Mouse (Mus musculus): ENCODE data around the gene Cdkn1c.
A peak's percentile ranks its signal among the peaks of the same experiment; 100 is the strongest.

Cdkn1c gene

GRCm38 (mm10) chr7:143417875-143418274 lies 43.0 kb downstream of the Cdkn1c start:
- peaks cover 94% of the 10 kb centered on the region for H3K27me3 ChIP-seq (ENCODE audit: insufficient read depth, low read length)
- no peak overlapping the region for H3K4me3 ChIP-seq (replicated peaks; ENCODE audit: low read length)
- peaks cover 4% of the 10 kb centered on the region; the same call in 1 of the 2 replicates for H3K9me3 ChIP-seq (ENCODE audit: low read length)
- H3K36me3 ChIP-seq (ENCODE audit: insufficient read depth, low read length): no peaks in the 10 kb centered on the region
- TF ChIP-seq CTCF (conservative IDR thresholded peaks at IDR 0.05; ENCODE audit: low read length) (no peak), NANOG (IDR thresholded peaks at IDR 0.05; ENCODE audit: borderline replicate concordance, low read length) (no peak), POU5F1 (IDR thresholded peaks at IDR 0.05; ENCODE audit: borderline replicate concordance, low read length) (no peak)
- H3K4me1 ChIP-seq (replicated peaks; ENCODE audit: low read depth, low read length): peaks cover 16% of the 10 kb centered on the region

DNA sequence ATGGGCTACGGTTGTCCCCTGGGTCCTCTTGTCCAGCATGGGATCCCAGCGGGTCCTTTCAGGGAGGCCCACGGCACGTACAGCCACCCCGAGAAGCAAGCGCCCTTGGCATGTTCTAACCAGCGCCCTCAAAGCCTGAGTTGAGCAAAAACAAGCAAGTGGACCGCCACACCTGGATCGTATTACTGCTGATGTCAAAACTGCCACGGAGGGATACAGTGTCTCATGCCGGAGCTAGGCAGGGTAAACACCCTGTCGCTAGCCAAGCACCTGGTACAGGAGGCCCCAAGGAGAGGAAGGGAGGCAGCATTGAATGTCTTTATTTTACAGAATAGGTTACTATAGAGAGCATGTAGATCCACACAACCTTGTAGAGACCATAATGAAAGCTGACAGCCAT lies 44.4 kb downstream of the Cdkn1c start:
- Histone ChIP-seq H3K4me1 (replicated peaks; ENCODE audit: low read depth, low read length) (peaks cover 16% of the 10 kb centered on the region), H3K27me3 (ENCODE audit: insufficient read depth, low read length) (peaks cover 94% of the 10 kb centered on the region), H3K36me3 (ENCODE audit: insufficient read depth, low read length) (no peaks in the 10 kb centered on the region), H3K4me3 (replicated peaks; ENCODE audit: low read length) (peak overlapping the region; percentile 20; the same call in 1 of the 2 replicates), H3K9me3 (ENCODE audit: low read length) (no peaks in the 10 kb centered on the region)
- TF ChIP-seq NANOG (IDR thresholded peaks at IDR 0.05; ENCODE audit: borderline replicate concordance, low read length) (no peak), POU5F1 (IDR thresholded peaks at IDR 0.05; ENCODE audit: borderline replicate concordance, low read length) (no peak), CTCF (conservative IDR thresholded peaks at IDR 0.05; ENCODE audit: low read length) (no peak)

DNA sequence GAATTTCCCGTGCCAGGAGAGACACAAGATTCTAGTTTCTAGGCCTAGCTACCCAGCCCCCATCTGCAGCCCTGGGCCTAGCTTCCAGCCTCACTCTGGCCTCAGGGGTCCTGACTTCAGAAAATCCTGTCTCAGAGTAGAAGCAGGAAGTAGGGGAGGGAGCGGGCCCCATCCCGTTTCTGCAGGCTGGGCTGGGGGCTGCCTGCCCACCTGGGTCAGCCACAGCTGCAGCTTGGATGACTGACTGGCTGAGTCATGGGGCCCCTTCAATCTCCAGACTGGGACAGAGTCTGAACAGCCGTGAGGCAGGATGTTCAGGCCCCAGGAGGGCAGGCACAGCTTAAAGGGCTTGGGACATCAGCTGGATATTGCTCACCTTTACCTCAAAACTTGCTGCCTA lies 45.8 kb downstream of the Cdkn1c start:
- Histone ChIP-seq H3K27me3 (ENCODE audit: insufficient read depth, low read length) (peaks cover 93% of the 10 kb centered on the region), H3K4me3 (replicated peaks; ENCODE audit: low read length) (no peak overlapping the region), H3K9me3 (ENCODE audit: low read length) (peaks cover 3% of the 10 kb centered on the region; the same call in 1 of the 2 replicates), H3K4me1 (replicated peaks; ENCODE audit: low read depth, low read length) (peaks cover 16% of the 10 kb centered on the region), H3K36me3 (ENCODE audit: insufficient read depth, low read length) (no peaks in the 10 kb centered on the region)
- no peak for TF ChIP-seq CTCF (conservative IDR thresholded peaks at IDR 0.05; ENCODE audit: low read length)
- TF ChIP-seq NANOG (IDR thresholded peaks at IDR 0.05; ENCODE audit: borderline replicate concordance, low read length): no peak
- no peak for TF ChIP-seq POU5F1 (IDR thresholded peaks at IDR 0.05; ENCODE audit: borderline replicate concordance, low read length)

DNA sequence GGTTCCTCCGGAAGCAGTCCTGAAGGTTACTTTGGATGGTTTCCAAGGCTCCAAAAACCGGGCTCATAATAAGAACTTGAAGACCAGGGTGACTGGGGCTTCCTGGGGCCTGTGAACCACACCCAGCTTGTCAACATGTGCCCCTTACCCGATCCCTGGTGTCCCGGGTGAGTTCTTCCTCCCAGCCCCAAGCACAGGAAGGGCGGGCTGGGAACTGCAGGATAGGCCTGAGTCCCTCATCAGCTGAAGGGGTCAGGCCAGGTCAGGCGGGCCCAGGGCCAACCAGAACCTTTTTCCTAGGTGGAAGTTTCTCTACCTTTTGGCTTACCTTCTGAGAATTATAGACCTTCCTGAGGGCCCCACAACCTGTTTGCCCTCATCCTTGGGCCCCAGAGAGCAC lies 48.2 kb downstream of the Cdkn1c start:
- Histone ChIP-seq H3K4me1 (replicated peaks; ENCODE audit: low read depth, low read length) (peaks cover 20% of the 10 kb centered on the region; the same call in 1 of the 2 replicates), H3K9me3 (ENCODE audit: low read length) (peaks cover 3% of the 10 kb centered on the region; the same call in 1 of the 2 replicates), H3K27me3 (ENCODE audit: insufficient read depth, low read length) (peaks cover 96% of the 10 kb centered on the region), H3K4me3 (replicated peaks; ENCODE audit: low read length) (no peak overlapping the region), H3K36me3 (ENCODE audit: insufficient read depth, low read length) (no peaks in the 10 kb centered on the region)
- TF ChIP-seq NANOG (IDR thresholded peaks at IDR 0.05; ENCODE audit: borderline replicate concordance, low read length) (no peak), POU5F1 (IDR thresholded peaks at IDR 0.05; ENCODE audit: borderline replicate concordance, low read length) (no peak), CTCF (conservative IDR thresholded peaks at IDR 0.05; ENCODE audit: low read length) (no peak)

GRCm38 (mm10) chr7:143408615-143409021 lies 52.2 kb downstream of the Cdkn1c start:
- H3K27me3 ChIP-seq (ENCODE audit: insufficient read depth, low read length): peaks cover 87% of the 10 kb centered on the region
- H3K9me3 ChIP-seq (ENCODE audit: low read length): peaks cover 3% of the 10 kb centered on the region; the same call in 1 of the 2 replicates
- no peak for TF ChIP-seq POU5F1 (IDR thresholded peaks at IDR 0.05; ENCODE audit: borderline replicate concordance, low read length)
- no peak for TF ChIP-seq NANOG (IDR thresholded peaks at IDR 0.05; ENCODE audit: borderline replicate concordance, low read length)
- TF ChIP-seq CTCF (conservative IDR thresholded peaks at IDR 0.05; ENCODE audit: low read length): no peak

More at GRCm38 (mm10) chr7:143408615-143409021, 52.2 kb downstream of the Cdkn1c start:
- 0 out of 2 replicates have a peak overlapping the region, but pooled peaks have one; percentile 13 for H3K4me3 ChIP-seq (replicated peaks; ENCODE audit: low read length)
- peaks cover 23% of the 10 kb centered on the region for H3K4me1 ChIP-seq (replicated peaks; ENCODE audit: low read depth, low read length)
- H3K36me3 ChIP-seq (ENCODE audit: insufficient read depth, low read length): no peaks in the 10 kb centered on the region

Measured in E14TG2a.4 (cell line).